Mouse (Mus musculus) CD8-positive naive resting alpha-beta T cell, adult 2 months (primary cell): ENCODE results near the gene Arl4d.
A peak's percentile ranks its signal among the peaks of the same experiment; 100 is the strongest.
"Not testable (repeated sequence)": the region's sequence is repeated elsewhere in the genome, so short reads cannot be mapped to it uniquely, and the experiment has no call there.

Source experiments
- DNase-seq, 2 experiments: peaks; one replicate each; pipeline ENCODE4 v3.0.0; 2022; ENCODE audit warnings: low read depth in 2 of 2, low spot score in 2 of 2

Gene Arl4d

DNA sequence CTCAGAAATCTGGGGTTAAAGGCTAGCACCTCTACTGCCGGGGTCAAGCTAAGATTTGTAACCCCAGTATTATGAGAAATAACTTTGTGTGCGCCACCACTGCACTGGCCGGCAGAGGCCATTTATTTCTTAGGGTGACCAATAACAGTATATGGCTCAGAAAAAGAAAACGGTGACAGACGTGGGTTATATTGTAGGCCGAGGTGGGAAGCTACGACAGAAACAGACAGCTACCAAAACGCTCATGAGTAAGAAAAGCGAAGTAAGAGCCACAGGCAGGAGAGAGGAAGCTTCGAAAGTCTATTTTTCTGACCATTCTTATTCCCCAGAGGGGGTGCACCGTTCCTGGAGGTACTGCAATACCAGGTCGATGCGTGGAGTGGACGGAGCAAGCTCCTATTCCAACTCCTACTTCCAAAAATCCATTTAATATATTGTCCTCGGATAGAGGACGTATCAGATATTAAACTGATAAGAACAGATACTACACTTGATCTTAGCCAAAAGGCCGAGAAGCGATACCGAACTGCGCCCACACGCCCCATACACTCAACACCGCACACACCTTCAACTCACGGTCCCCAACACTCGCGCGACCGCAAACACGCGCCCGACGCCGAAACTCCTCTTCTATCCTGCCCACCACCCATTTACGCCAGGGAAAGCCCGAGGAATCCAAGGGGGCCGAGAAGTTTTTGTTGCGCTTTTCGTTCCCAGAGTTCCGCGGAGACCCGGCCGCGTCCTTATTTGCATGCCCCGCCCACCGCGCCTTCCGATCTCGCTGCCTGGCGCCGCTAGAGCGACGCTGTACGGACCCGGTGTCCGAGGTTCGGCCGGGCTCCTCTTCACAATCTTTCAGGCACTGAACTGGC lies 19.7 kb upstream of the Arl4d start:
- peak; percentile 62 to 66 for DNase-seq

DNA sequence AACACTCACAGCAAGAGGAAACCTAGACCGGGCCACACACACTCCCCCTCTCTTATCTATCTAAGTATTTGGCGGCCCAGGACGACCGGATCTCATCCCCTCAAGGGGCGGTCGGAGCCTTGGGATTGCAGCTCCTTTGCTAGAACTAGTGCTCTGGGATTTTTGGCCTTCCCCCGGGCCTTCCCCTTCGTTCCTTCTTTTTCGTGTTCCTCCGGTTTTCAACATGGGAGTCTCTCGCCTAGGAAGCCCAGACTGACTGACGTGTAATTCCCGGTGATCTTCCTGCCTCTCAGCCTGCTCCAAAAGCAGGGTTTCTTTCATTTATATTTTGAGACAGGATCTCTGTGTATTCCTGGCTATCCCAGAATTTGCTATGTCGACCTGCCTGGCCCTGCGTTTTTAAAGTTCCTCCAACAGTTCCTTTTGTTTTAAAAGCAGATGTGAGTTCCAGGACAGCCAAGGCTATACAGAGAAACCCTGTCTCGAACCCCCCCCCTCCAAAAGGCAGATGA lies 19.0 kb upstream of the Arl4d start:
- DNase-seq = not testable (repeated sequence)

DNA sequence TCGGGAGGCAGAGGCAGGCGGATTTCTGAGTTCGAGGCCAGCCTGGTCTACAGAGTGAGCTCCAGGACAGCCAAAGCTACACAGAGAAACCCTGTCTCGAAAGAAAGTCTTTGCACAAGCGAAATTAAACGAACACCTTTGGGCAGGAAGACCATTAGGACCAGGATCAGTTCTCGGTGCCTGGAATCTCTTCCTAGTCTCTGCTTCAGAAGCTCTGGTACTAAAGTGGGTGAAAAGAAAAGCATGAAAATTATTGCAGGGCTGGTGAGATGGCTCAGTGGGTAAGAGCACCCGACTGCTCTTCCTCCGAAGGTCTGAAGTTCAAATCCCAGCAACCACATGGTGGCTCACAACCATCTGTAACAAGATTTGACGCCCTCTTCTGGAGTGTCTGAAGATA lies 18.2 kb upstream of the Arl4d start:
- DNase-seq = not testable (repeated sequence)

DNA sequence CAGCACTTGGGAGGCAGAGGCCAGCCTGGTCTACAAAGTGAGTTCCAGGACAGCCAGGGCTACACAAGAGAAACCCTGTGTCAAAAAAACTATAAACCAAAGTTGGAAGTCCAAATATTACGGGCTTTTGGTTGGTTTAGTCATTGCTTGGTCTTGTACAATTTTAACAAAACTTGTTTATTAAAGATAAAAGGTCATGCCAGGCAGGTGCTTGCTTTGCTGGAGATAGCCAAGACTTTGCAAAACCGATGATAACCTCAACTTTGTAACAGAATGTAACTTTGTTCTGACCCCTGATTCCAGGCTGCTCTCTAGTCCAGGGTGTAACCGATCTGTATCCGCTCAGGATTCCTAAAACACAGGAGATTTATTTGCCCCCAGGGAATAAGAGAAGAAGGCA lies 9.0 kb upstream of the Arl4d start:
- DNase-seq = no peak

DNA sequence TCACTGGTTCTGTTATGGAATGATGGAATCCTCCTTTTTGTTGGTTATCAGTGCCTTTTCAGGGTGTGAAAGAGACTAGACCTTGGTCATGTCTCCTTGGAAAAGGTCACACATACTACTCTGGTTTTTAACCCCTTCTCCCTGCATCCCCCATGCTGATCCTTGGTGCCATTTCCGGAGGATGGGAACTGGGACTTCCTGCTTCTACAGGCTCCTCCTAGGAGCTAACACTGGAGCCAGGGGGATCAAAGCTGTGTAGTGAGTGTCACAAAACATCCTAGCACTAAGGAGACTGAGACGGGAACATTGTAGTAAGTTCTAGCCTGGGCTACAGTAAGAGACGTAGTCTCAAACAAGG lies 7.8 kb upstream of the Arl4d start:
- no peak for DNase-seq

DNA sequence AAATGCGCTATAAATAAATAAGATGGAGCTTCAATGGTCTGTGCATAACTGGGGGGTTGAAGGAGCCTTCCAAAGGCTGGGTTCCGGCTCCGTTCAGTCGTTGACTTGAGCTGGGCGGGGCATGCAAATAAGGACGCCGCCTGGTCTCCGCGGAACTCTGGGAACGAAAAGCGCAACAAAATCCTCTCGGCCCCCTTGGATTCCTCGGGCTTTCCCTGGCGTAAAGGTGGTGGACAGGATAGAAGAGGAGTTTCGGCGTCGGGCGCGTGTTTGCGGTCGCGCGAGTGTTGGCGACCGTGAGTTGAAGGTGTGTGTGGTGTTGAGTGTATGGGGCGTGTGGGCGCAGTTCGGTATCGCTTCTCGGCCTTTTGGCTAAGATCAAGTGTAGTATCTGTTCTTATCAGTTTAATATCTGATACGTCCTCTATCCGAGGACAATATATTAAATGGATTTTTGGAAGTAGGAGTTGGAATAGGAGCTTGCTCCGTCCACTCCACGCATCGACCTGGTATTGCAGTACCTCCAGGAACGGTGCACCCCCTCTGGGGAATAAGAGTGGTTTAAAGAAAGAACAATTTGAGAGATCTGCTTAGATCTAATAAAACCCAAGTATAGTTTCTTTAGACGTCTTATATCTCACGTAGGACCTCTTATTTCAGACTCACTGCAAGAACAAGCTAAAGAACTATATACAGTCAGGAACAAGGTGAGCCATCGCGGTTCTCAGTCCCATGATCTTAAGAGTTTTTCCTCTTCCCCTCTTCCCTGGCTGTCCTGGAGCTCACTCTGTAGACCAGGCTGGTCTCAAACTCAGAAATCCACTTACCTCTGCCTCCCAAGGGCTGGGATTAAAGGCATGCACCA lies 7.2 kb upstream of the Arl4d start:
- DNase-seq = peak; percentile 78 to 80

DNA sequence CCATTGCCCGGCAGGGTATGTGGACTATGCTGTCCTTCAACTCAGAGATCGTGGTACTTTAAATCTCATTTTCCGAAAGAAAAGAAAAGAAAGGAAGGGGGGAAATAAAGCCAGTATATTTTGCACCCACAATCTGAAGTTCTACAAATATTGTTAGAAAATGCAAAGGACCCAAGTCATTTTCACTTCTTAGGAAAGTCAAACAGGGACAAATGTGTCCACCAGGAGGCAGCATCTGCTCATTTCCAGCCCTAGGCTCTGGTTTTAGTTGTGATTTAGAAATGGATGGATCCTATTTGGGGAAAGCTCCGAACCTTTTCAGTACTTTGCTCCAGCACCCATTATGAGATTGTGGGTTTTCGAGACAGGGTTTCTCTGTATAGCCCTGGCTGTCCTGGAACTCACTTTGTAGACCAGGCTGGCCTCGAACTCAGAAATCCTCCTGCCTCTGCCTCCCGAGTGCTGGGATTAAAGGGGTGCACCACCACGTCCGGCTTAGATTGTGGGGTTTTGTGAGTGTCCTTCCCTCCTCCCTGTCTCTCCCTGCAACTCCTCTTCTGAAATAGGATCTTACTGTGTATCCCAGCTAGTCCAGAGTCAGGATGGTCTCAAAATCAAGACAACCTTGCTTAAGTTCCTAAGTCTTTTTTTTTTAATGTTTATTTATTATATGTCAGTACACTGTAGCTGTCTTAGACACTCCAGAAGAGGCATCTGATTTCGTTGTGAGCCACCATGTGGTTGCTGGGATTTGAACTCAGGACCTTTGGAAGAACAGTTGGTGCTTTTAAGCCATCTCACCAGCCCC lies 6.4 kb upstream of the Arl4d start:
- DNase-seq = peak; percentile 61 to 66

DNA sequence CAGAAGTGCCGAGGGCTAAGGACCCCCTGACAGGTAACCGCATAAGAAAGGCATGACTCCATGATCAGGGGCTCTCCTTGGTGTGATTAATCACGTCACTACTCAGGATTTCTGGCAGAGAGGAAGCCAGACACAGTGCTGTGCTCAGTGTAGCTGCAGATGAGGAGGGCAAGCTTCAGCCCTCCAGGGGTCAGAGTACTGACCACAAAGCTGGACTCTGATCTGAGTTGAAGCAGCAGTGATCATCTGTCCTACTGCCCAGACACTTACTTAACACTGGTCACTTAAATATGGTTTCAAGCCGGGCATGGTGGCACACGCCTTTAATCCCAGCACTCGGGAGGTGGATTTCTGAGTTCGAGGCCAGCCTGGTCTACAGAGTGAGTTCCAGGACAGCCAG lies 4.2 kb upstream of the Arl4d start:
- DNase-seq = no peak

DNA sequence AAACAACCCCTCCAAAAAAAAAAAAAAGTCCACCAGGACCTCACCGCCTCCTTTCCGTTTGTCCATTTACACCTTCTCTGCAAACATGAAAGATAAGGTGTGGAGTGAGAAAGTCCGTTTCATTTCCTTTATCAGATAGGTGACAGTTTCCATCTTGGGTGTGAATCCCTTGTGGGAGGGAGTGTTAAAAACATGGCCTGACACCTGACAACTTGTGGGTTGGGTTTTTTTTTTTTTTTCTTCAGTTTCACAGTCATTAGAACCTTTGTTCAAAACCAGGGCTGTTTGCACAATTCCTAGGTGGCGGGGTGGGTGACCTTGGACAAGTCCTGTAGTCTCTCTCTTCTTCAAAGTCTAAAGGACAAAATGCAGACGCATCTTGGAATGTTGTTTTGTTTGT lies 3.6 kb upstream of the Arl4d start:
- no peak for DNase-seq

DNA sequence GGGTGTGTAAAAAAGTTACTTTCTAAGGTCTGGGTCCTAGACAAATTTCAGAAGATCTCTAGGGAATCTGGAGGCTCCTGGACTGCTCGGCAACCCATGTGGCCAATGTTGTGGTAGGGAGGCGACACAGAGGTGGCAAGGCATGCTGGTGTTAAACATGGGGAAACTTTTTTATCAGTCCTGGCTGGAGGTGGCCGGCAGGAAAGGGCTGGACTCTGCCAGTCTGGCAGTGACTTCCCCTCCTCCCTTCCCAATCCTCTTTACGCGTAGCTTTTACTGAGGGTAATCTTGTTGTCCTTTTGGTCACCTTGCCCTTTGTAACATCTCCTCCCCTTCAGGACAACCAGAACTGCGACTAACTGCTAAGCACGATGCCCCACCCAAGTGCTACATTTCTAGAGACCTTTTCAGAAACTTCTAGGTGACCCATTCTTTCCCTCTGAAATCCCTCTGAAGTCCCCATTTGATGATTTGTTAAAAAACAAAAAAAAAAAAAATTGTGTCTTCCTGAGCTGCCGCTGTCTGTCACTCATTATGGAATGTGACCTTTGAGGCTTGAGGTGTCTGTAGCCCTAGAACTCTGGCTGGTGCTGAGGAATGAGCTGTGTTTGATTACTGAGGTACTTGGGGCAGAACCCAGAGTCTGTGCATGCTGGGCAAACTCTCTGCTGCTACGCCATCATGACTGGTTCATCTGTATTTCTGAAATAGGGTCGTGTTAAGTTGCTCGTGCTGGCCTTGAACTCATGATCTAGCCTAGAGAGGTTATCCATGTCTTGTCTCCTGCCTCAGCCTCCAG lies 1.9 kb upstream of the Arl4d start:
- DNase-seq = no peak

DNA sequence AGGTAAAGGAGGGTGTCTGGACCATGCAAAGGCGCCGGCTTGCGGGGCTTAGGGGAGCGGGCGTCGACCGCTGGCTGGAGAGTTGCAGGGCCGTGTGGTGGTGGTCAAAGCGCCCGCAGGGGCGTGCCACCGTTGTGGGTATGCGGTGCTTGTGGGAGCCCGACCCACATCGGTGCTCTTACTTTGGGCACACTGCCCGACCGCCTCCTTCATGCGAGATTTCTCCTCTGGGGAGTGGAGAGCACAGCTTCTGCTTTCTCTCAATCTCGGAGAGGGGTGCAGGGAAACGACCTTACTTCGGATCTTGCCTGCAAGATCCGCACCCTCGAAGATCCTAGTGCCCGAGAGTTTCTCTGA lies 273 bp downstream of the Arl4d start:
- DNase-seq = no peak

DNA sequence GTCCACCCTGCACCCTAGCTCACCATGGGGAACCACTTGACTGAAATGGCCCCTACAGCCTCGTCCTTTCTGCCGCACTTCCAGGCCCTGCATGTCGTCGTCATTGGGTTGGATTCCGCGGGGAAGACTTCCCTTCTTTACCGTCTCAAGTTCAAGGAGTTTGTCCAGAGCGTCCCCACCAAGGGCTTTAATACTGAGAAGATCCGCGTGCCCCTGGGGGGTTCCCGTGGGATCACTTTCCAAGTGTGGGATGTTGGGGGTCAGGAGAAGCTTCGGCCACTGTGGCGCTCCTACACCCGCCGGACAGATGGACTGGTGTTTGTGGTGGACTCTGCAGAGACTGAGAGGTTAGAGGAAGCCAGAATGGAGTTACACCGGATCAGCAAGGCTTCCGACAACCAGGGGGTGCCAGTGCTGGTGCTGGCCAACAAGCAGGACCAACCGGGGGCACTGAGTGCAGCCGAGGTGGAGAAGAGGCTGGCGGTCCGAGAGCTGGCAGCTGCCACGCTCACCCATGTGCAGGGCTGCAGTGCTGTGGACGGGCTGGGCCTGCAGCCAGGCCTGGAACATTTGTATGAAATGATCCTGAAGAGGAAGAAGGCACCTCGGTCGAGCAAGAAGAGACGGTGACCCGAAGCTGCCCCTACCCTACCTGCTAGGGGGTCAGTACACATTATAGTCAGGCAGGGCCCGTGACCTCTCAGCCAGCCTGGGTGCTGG lies 1.4 kb downstream of the Arl4d start:
- no peak for DNase-seq

DNA sequence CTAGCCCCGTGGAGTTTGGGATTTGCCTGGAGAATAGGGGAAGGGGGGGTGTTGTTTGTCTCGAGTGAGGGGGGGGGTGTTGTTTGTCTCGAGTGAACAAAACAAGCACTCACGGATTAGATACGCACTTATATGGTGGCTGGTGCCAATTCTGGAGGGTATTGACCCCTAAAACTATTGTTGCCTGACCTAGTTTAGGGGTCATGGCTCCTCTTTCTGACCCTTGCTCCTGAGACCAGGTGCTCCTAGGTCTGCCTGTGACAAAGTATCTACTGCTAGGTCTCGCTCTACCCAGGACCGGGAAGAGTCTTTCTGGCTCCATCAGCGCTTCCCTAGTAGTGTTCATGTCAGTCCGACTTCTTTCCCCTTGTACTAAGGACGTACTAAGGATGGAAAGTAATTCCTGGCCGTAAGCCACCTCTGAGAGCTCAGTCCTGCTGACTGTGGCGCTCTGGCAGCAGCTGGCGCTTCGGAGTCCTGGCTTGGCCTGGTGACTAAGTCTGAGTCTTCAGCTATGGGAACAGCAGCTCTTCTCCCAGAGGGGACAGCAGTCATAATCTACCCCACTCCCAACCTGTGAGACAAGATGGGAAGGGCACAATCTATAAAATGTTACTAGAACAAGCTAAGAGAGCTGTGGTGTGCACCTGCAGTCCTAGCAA lies 2.7 kb downstream of the Arl4d start:
- DNase-seq = no peak

DNA sequence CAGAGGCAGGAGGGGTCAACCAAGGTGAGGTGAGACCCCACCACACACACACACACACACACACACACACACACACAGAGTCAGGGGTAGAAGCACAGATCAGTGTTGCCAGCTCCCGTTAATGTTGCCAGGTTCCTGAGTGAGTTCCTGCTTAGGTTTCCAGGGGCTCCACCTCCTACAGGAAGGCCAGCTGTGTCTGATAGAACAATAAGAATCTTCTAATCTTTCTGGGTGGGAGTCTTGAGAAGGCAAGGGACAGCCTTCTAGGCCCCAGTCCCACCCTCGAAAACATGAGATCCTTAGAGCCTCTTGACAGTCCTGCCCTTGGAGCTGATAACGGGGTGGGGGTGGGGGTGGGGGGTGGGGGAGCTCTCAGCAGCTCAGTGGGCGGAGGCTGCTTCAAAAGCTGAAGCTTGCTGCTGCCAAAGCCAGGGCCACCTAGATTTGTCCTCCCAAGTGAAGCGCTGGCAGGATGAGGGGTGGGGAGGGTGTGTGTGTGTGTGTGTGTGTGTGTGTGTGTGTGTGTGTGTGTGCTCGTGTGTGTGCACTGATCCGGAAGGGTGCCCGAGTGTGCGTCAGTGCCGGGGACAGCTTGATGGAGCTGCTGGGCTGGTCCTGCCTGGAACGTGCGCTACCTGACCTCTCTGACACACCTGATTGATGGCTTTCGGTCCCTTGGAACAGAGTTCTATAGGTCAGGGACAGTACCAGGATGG lies 3.4 kb downstream of the Arl4d start:
- DNase-seq = no peak

DNA sequence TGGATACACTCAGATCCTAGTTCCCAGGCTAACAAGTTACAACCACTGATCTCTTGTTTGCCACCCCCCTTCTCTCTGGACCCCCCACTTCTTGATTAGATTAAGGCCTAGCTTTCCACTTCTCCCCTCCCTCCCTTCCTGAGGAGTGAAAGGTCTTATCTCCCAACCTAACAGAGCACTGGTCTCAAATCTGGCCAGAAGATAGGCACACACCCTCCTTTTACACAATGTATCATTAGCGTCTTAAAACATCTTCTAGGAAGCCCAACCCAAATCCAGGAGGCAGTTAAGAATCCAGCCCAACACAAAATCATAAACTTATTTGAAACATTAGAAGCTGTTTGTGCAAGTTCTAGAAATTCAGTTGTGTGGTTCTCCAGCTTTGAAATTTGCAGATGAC lies 5.0 kb downstream of the Arl4d start:
- no peak for DNase-seq

DNA sequence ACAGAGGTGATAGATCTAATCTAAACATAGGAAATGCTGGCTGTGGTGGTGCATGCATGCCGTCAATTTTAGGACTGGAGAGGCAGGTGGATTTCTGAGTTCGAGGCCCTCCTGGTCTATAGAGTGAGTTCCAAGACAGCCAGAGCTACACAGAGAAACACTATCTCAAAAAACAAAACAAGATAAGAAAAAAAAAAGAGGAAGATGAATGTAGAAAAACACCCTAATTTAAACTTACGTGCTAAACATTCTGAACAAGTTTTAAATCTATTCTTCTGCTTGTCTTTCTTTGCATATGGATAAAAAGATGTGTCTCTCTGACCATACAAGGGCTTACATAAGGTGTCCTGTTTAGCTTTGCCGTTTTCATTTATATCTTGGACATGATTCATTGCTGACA lies 5.9 kb downstream of the Arl4d start:
- no peak for DNase-seq

DNA sequence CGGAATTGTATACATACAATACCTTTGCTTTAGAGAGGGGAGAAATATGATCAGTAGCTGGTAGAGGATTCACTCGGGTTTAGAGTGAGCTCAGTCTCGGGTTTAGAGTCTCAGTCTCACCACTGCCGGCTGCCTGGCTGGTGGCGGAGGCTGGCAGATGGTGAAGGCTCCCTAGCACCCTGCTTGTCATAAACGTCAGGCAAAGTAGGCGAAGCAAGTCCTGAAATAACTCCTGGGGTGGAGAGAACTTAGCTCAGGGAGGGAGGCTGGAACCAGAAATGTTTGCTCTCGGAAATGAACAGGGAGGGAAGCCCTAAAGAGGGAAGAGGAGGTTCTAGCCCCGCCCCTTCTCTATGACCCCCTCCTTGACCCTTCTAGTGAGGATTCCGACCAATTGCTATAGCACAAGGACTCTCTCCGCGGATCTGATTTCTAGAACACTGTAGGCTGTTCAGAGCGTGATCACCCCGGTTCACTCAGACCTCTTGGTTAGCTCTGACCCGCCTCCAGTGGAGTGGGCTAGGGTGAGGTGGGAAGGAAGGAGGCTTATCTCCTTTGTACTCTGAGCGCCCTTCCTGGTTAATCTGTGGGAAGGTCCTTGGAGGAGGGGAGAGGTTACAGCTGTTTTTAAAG lies 7.8 kb downstream of the Arl4d start:
- DNase-seq = no peak

DNA sequence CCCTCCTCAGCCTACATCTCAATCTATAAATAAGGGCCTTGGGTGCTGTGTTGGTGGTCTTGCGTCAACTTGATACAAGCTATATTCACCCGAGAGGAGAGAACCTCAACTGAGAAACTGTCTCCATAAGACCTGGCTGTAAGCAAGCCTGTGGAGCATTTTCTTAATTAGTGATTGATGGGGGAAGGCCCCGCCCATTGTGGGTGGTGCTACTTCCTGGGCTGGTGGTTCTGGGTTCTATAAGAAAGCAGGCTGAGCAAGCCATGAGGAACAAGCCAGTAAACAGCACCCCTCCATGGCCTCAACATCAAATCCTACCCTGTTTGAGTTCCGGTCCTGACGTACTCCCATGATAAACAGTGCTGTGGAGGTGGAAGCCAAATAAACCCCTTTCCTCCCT lies 8.8 kb downstream of the Arl4d start:
- DNase-seq = no peak
